Mouse (Mus musculus) embryo, embryonic 9.5 days (tissue): ENCODE data around the gene 1810009J06Rik.
"Not testable (repeated sequence)": the region's sequence is repeated elsewhere in the genome, so short reads cannot be mapped to it uniquely, and the experiment has no call there.

Source experiments
- DNase-seq: peaks from one replicate; pipeline ENCODE4 v3.0.0-alpha.2; 2017; ENCODE audit errors: extremely low spot score

Gene 1810009J06Rik

GRCm38 (mm10) chr6:40964454-40964853 is at the start of gene 1810009J06Rik:
1810009J06Rik (plus strand) TSS chr6:40964754.
- not testable (repeated sequence) for DNase-seq

- DNase-seq: no peak
Observed at GRCm38 (mm10) chr6:40919954-40920353, 44.6 kb upstream of the 1810009J06Rik start.

GRCm38 (mm10) chr6:40940457-40940856 is 24.1 kb upstream of the 1810009J06Rik start, which contains the start of gene 1700074P13Rik:
1700074P13Rik (minus strand) TSS chr6:40940557.
- DNase-seq: no peak

- no peak for DNase-seq
Observed at GRCm38 (mm10) chr6:40951770-40952169, 12.8 kb upstream of the 1810009J06Rik start, which contains the start of gene Gm4744. Gm4744 (minus strand) TSS chr6:40951870.

- no peak for DNase-seq
Observed at GRCm38 (mm10) chr6:40953716-40954115, 10.8 kb upstream of the 1810009J06Rik start.

- DNase-seq: not testable (repeated sequence)
Observed at GRCm38 (mm10) chr6:40999379-40999778, 34.8 kb downstream of the 1810009J06Rik start, which contains the start of gene Gm2663. Gm2663 (minus strand) TSS chr6:40999479.

- DNase-seq: no peak
Observed at GRCm38 (mm10) chr6:41015065-41015464, 50.5 kb downstream of the 1810009J06Rik start.
